In genomic region chr3:51415098-51416072, GRCm38 (mm10) we compare ENCODE assay signal across 8 mouse cellular contexts. TPM values are rescaled to one million over a fixed set of nuclear protein-coding genes. Genes with fewer than 3 reads are reported as not detected.
DNase-seq lines count a peak whose midpoint lies in the region; ATAC-seq and TF ChIP-seq lines count a peak whose summit lies in the region.

Naa15 (plus strand) TSS chr3:51415148.

- H3K27me3 ChIP-seq in embryonic facial prominence, embryonic 15.5 days, result no peaks in the 10 kb centered on the region
- H3K27me3 ChIP-seq in heart, embryonic 10.5 days (ENCODE audit: insufficient read depth, poor library complexity, severe bottlenecking), result no peaks in the 10 kb centered on the region
- H3K27me3 ChIP-seq in kidney, embryonic 15.5 days, result no peaks in the 10 kb centered on the region

- WGBS in bone marrow, adult 2 months, result 3% methylated on average over 43 of the region's 43 CpGs
- 3% methylated on average over 43 of the region's 43 CpGs for WGBS in embryonic facial prominence, embryonic 15.5 days
- 6% methylated on average over 43 of the region's 43 CpGs for WGBS in heart, embryonic 10.5 days
- 3% methylated on average over 43 of the region's 43 CpGs for WGBS in kidney, embryonic 15.5 days

- TF ChIP-seq CTCF in bone marrow, adult 2 months (IDR thresholded peaks at IDR 0.05; ENCODE audit: control insufficient read depth, insufficient read depth, low read length), result no peak

- H3K4me3 ChIP-seq in bone marrow, adult 2 months (replicated peaks; ENCODE audit: control insufficient read depth, low read depth, low read length), result peak within 1 kb of the TSS; percentile 99
- H3K4me3 ChIP-seq in embryonic facial prominence, embryonic 15.5 days (replicated peaks), result peak within 1 kb of the TSS; percentile 98
- peak within 1 kb of the TSS; percentile 100 for H3K4me3 ChIP-seq in heart, embryonic 10.5 days
- peak within 1 kb of the TSS; percentile 89 for H3K4me3 ChIP-seq in kidney, embryonic 15.5 days (replicated peaks)

- H3K4me2 ChIP-seq in embryonic facial prominence, embryonic 15.5 days (replicated peaks), result peak within 1 kb of the TSS; percentile 55
- H3K4me2 ChIP-seq in kidney, embryonic 15.5 days, result peak within 1 kb of the TSS; percentile 76

- ATAC-seq in embryonic facial prominence, embryonic 15.5 days (ENCODE audit: insufficient number of reproducible peaks, low FRiP score, low TSS enrichment, low read depth), result peak; percentile 94
- ATAC-seq in kidney, embryonic 15.5 days (replicated peaks; ENCODE audit: low FRiP score), result peak; percentile 91
- ATAC-seq in monocyte, adult 5-6 weeks (replicated peaks; ENCODE audit: insufficient number of reproducible peaks, low FRiP score, low TSS enrichment, poor library complexity, severe bottlenecking), result peak; percentile 83

- peak; percentile 89; the same call in 1 of the 2 replicates for TF ChIP-seq POLR2A in bone marrow, adult 2 months (IDR thresholded peaks at IDR 0.05; ENCODE audit: borderline replicate concordance, control insufficient read depth, low read depth, low read length)

- H3K36me3 ChIP-seq in embryonic facial prominence, embryonic 15.5 days, result no peaks in the 10 kb centered on the region
- H3K36me3 ChIP-seq in heart, embryonic 10.5 days, result 0 out of 2 replicates have a peak, but pooled peaks cover 2% of the 10 kb centered on the region
- H3K36me3 ChIP-seq in kidney, embryonic 15.5 days, result no peaks in the 10 kb centered on the region

- no peaks in the 10 kb centered on the region for H3K4me1 ChIP-seq in bone marrow, adult 2 months (ENCODE audit: control insufficient read depth, insufficient read depth, low read length)
- peaks cover 16% of the 10 kb centered on the region for H3K4me1 ChIP-seq in embryonic facial prominence, embryonic 15.5 days
- peaks cover 14% of the 10 kb centered on the region for H3K4me1 ChIP-seq in heart, embryonic 10.5 days
- peaks cover 26% of the 10 kb centered on the region for H3K4me1 ChIP-seq in kidney, embryonic 15.5 days

- peak within 1 kb of the TSS; percentile 93 for H3K9ac ChIP-seq in embryonic facial prominence, embryonic 15.5 days
- peak within 1 kb of the TSS; percentile 87 for H3K9ac ChIP-seq in kidney, embryonic 15.5 days

- H3K9me3 ChIP-seq in embryonic facial prominence, embryonic 15.5 days (replicated peaks), result no peaks in the 10 kb centered on the region
- H3K9me3 ChIP-seq in heart, embryonic 10.5 days, result no peaks in the 10 kb centered on the region
- no peaks in the 10 kb centered on the region for H3K9me3 ChIP-seq in kidney, embryonic 15.5 days (replicated peaks)

- DNase-seq in 416B (ENCODE audit: low read depth) (peak; percentile 91), liver (peak; percentile 97)
- peak; percentile 96 for DNase-seq in heart, embryonic 10.5 days (ENCODE audit: low spot score)
- peak; percentile 95 to 98 for DNase-seq in spleen, postnatal 4 days (ENCODE audit: low spot score in 2 of 2)

- peak within 1 kb of the TSS; percentile 94 for H3K27ac ChIP-seq in bone marrow, adult 2 months (ENCODE audit: control insufficient read depth, insufficient read depth, low read depth, low read length, poor library complexity)
- H3K27ac ChIP-seq in embryonic facial prominence, embryonic 15.5 days (replicated peaks), result peak within 1 kb of the TSS; percentile 92
- H3K27ac ChIP-seq in heart, embryonic 10.5 days, result peak within 1 kb of the TSS; percentile 97
- peak within 1 kb of the TSS; percentile 95 for H3K27ac ChIP-seq in kidney, embryonic 15.5 days

RNA-seq across cellular contexts. Expression of gene Naa15, which starts in this region (rescaled TPM):
- 52.3 and 83.8 TPM in 2 replicates for polyA plus RNA-seq in bone marrow, adult 2 months (2011; ENCODE audit: insufficient read depth, insufficient read length, low replicate concordance, missing spikeins)
- 40.6 and 41.4 TPM in 2 replicates for polyA plus RNA-seq in embryonic facial prominence, embryonic 15.5 days (2015; fragmentation: Nextera tagmentation; extraction: Ambion mirVana)
- polyA plus RNA-seq in heart, embryonic 10.5 days (2016; fragmentation: Nextera tagmentation; extraction: Ambion mirVana), result 52.2 and 58.3 TPM in 2 replicates
- polyA plus RNA-seq in kidney, embryonic 15.5 days (2015; fragmentation: Nextera tagmentation; extraction: Ambion mirVana), result 52.3 and 54.6 TPM in 2 replicates
- total RNA-seq in monocyte, adult 5-6 weeks (2017), result 61.2 to 95.8 TPM (median 67.4 TPM) in 3 replicates

Comparison
In these comparisons a context has a peak if more than half of its experiments do, and no peak if none do; other contexts are left out.
1. Peak in every context shown above with its lines: DNase-seq, ATAC-seq, H3K4me3 ChIP-seq and H3K27ac ChIP-seq.